Mouse (Mus musculus): ENCODE data around the gene Spg20. TPM values are rescaled to one million over a fixed set of nuclear protein-coding genes. Genes with fewer than 3 reads are reported as not detected.

Spg20 gene
- polyA plus RNA-seq, 1 experiment = 11.5 TPM

- no peak for DNase-seq (ENCODE audit: low read depth)
Measured at GRCm38 (mm10) chr3:55098014-55098413, 13.9 kb upstream of the Spg20 start.

- DNase-seq (ENCODE audit: low read depth) = no peak
Measured at GRCm38 (mm10) chr3:55098990-55099389, 12.9 kb upstream of the Spg20 start.

GRCm38 (mm10) chr3:55101092-55101491, 10.8 kb upstream of the Spg20 start:
- no peak for DNase-seq (ENCODE audit: low read depth)

- no peak for DNase-seq (ENCODE audit: low read depth)
Measured at GRCm38 (mm10) chr3:55105372-55106023, 6.4 kb upstream of the Spg20 start.

- no peak for DNase-seq (ENCODE audit: low read depth)
Measured at GRCm38 (mm10) chr3:55106051-55106450, 5.9 kb upstream of the Spg20 start.

GRCm38 (mm10) chr3:55109097-55109496, 2.8 kb upstream of the Spg20 start:
- DNase-seq (ENCODE audit: low read depth) = no peak

GRCm38 (mm10) chr3:55112710-55113415, 955 bp downstream of the Spg20 start:
- DNase-seq (ENCODE audit: low read depth) = no peak

GRCm38 (mm10) chr3:55114313-55115065, 2.6 kb downstream of the Spg20 start:
- no peak for DNase-seq (ENCODE audit: low read depth)

GRCm38 (mm10) chr3:55115071-55115470, 3.2 kb downstream of the Spg20 start:
- no peak for DNase-seq (ENCODE audit: low read depth)

- DNase-seq (ENCODE audit: low read depth) = no peak
Measured at GRCm38 (mm10) chr3:55115989-55116388, 4.1 kb downstream of the Spg20 start.

GRCm38 (mm10) chr3:55119275-55119898, 7.5 kb downstream of the Spg20 start:
- DNase-seq (ENCODE audit: low read depth) = peak; percentile 83

GRCm38 (mm10) chr3:55122336-55122870, 10.5 kb downstream of the Spg20 start:
- no peak for DNase-seq (ENCODE audit: low read depth)

- no peak for DNase-seq (ENCODE audit: low read depth)
Measured at GRCm38 (mm10) chr3:55123064-55123463, 11.2 kb downstream of the Spg20 start.

GRCm38 (mm10) chr3:55129181-55129692, 17.3 kb downstream of the Spg20 start:
- no peak for DNase-seq (ENCODE audit: low read depth)

- no peak for DNase-seq (ENCODE audit: low read depth)
Measured at GRCm38 (mm10) chr3:55131576-55132233, 19.8 kb downstream of the Spg20 start.

GRCm38 (mm10) chr3:55137039-55137438, 25.1 kb downstream of the Spg20 start, which contains the start of gene Ccdc169:
Gene Ccdc169, plus strand, starts transcription at chr3:55137339.
- DNase-seq (ENCODE audit: low read depth) = no peak

- DNase-seq (ENCODE audit: low read depth) = no peak
Measured at GRCm38 (mm10) chr3:55139837-55140236, 27.9 kb downstream of the Spg20 start.

GRCm38 (mm10) chr3:55141401-55141800, 29.5 kb downstream of the Spg20 start:
- DNase-seq (ENCODE audit: low read depth) = no peak

GRCm38 (mm10) chr3:55144916-55145315, 33.0 kb downstream of the Spg20 start:
- DNase-seq (ENCODE audit: low read depth) = no peak

- DNase-seq (ENCODE audit: low read depth) = no peak
Measured at GRCm38 (mm10) chr3:55146441-55146840, 34.5 kb downstream of the Spg20 start.

GRCm38 (mm10) chr3:55147156-55147555, 35.2 kb downstream of the Spg20 start:
- DNase-seq (ENCODE audit: low read depth) = no peak

Measured in gonadal fat pad, adult 2 months (tissue).